In genomic region chr13:31625333-31626101, GRCm38 (mm10) we compare ENCODE assay signal across 8 mouse cellular contexts. TPM values are rescaled to one million over a fixed set of nuclear protein-coding genes. Genes with fewer than 3 reads are reported as not detected.
A peak's percentile ranks its signal among the peaks of the same experiment; 100 is the strongest.
DNase-seq lines count a peak whose midpoint lies in the region; ATAC-seq and TF ChIP-seq lines count a peak whose summit lies in the region.

Foxf2 (plus strand) TSS chr13:31625816.

- H3K4me3 ChIP-seq in spleen, adult 2 months (ENCODE audit: extremely low read depth, insufficient read depth, insufficient read length) = peak within 1 kb of the TSS; percentile 17; the same call in 1 of the 2 replicates
- H3K4me3 ChIP-seq in forebrain, embryonic 11.5 days (ENCODE audit: low read depth, low read length) = peak within 1 kb of the TSS; percentile 35
- peak within 1 kb of the TSS; percentile 46 for H3K4me3 ChIP-seq in hindbrain, embryonic 16.5 days (ENCODE audit: low read length)

- no peak for TF ChIP-seq POLR2A in spleen, adult 2 months (IDR thresholded peaks at IDR 0.05; ENCODE audit: low read depth, low read length)

- no peak for DNase-seq in spleen, adult 2 months (ENCODE audit: low read depth in 1 of 2, low spot score in 2 of 2)
- no peak for DNase-seq in spleen, postnatal 14 days (ENCODE audit: low spot score in 2 of 2)
- peak; percentile 68 for DNase-seq in forebrain, embryonic 11.5 days (ENCODE audit: low spot score)
- DNase-seq in lung, postnatal 4 days = peak; percentile 74 to 90
- peak; percentile 37 for DNase-seq in urinary bladder, postnatal 25 days (ENCODE audit: low spot score)

- H3K36me3 ChIP-seq in spleen, adult 2 months (ENCODE audit: control insufficient read depth, insufficient read depth, low read length) = no peaks in the 10 kb centered on the region
- H3K36me3 ChIP-seq in forebrain, embryonic 11.5 days (ENCODE audit: control insufficient read depth, insufficient read depth, low read length) = no peaks in the 10 kb centered on the region
- no peaks in the 10 kb centered on the region for H3K36me3 ChIP-seq in hindbrain, embryonic 16.5 days (ENCODE audit: control insufficient read depth, insufficient read depth, low read length)

- ATAC-seq in forebrain, embryonic 11.5 days (replicated peaks; ENCODE audit: low FRiP score) = peak; percentile 35; the same call in 1 of the 2 replicates
- ATAC-seq in hindbrain, embryonic 16.5 days = 0 out of 2 replicates have a peak, but pooled peaks have one; percentile 3
- no peak for ATAC-seq in CD4-positive, CD25-positive, alpha-beta regulatory T cell, adult 4 months
- no peak for ATAC-seq in frontal cortex, adult (ENCODE audit: low TSS enrichment)

- H3K4me2 ChIP-seq in forebrain, embryonic 11.5 days (ENCODE audit: low read depth, low read length, severe bottlenecking) = peak within 1 kb of the TSS; percentile 61
- H3K4me2 ChIP-seq in hindbrain, embryonic 16.5 days (ENCODE audit: low read length) = peak within 1 kb of the TSS; percentile 89

- peaks cover 48% of the 10 kb centered on the region for H3K27me3 ChIP-seq in spleen, adult 2 months (ENCODE audit: control insufficient read depth, insufficient read depth, low read length)
- peaks cover 96% of the 10 kb centered on the region for H3K27me3 ChIP-seq in forebrain, embryonic 11.5 days (ENCODE audit: control insufficient read depth, insufficient read depth, low read length)
- H3K27me3 ChIP-seq in hindbrain, embryonic 16.5 days (replicated peaks; ENCODE audit: control insufficient read depth, insufficient read depth, low read length) = peaks cover 67% of the 10 kb centered on the region

- TF ChIP-seq CTCF in spleen, adult 2 months (IDR thresholded peaks at IDR 0.05; ENCODE audit: extremely low read depth, insufficient read depth, insufficient read length, insufficient replicate concordance) = no peak

- H3K27ac ChIP-seq in spleen, adult 2 months (ENCODE audit: insufficient read depth, low read length) = no peak within 1 kb of the TSS
- no peak within 1 kb of the TSS for H3K27ac ChIP-seq in forebrain, embryonic 11.5 days (ENCODE audit: low read depth, low read length)
- peak within 1 kb of the TSS; percentile 36 for H3K27ac ChIP-seq in hindbrain, embryonic 16.5 days (ENCODE audit: low read depth, low read length)

- peaks cover 8% of the 10 kb centered on the region for H3K4me1 ChIP-seq in spleen, adult 2 months (ENCODE audit: control insufficient read depth, insufficient read depth, insufficient read length)
- H3K4me1 ChIP-seq in forebrain, embryonic 11.5 days (replicated peaks; ENCODE audit: control insufficient read depth, insufficient read depth, low read length) = peaks cover 19% of the 10 kb centered on the region
- peaks cover 27% of the 10 kb centered on the region for H3K4me1 ChIP-seq in hindbrain, embryonic 16.5 days (ENCODE audit: control insufficient read depth, insufficient read depth, low read depth, low read length)

- peak within 1 kb of the TSS; percentile 27; the same call in 1 of the 2 replicates for H3K9ac ChIP-seq in forebrain, embryonic 11.5 days (ENCODE audit: low read length)
- H3K9ac ChIP-seq in hindbrain, embryonic 16.5 days (ENCODE audit: low read depth, low read length) = peak within 1 kb of the TSS; percentile 54

- H3K9me3 ChIP-seq in forebrain, embryonic 11.5 days (ENCODE audit: control insufficient read depth, low read length) = no peaks in the 10 kb centered on the region
- no peaks in the 10 kb centered on the region for H3K9me3 ChIP-seq in hindbrain, embryonic 16.5 days (ENCODE audit: control insufficient read depth, low read length)

- WGBS in spleen, adult 2 months = under 1% methylated on average over 60 of the region's 74 CpGs
- WGBS in forebrain, embryonic 11.5 days = under 1% methylated on average over 58 of the region's 74 CpGs
- WGBS in hindbrain, embryonic 16.5 days = under 1% methylated on average over 35 of the region's 74 CpGs

RNA-seq across cellular contexts. Expression of gene Foxf2, which starts in this region (rescaled TPM):
- polyA plus RNA-seq in spleen, adult 2 months (2012; rRNA removed) = 0.04 and 0.06 TPM in 2 replicates
- polyA plus RNA-seq in forebrain, embryonic 11.5 days (2014; fragmentation: Nextera tagmentation; extraction: Ambion mirVana) = 5.2 and 6.2 TPM in 2 replicates
- polyA plus RNA-seq in hindbrain, embryonic 16.5 days (2015; fragmentation: Nextera tagmentation; extraction: Ambion mirVana) = 4.2 and 5.1 TPM in 2 replicates
- not detected for polyA plus RNA-seq in CD4-positive, CD25-positive, alpha-beta regulatory T cell, adult 4 months (2017; shearing (Covaris generic))

Comparison
In these comparisons a context has a peak if more than half of its experiments do, and no peak if none do; other contexts are left out.
1. DNase-seq: peak in forebrain, embryonic 11.5 days (single experiment), lung, postnatal 4 days (2 of 2) and urinary bladder, postnatal 25 days (single experiment); none in spleen, adult 2 months (0 of 2) and spleen, postnatal 14 days (0 of 2).
2. ATAC-seq: peak in forebrain, embryonic 11.5 days (single experiment) and hindbrain, embryonic 16.5 days (single experiment); none in CD4-positive, CD25-positive, alpha-beta regulatory T cell, adult 4 months (single experiment) and frontal cortex, adult (single experiment).
3. Peak in every context shown above with its lines, with median percentiles within 50 percentile points of each other: H3K4me3 ChIP-seq.